Mouse (Mus musculus) limb, embryonic 10.5 days (tissue): ENCODE measurements around the gene Kcng1. TPM values are rescaled to one million over a fixed set of nuclear protein-coding genes. Genes with fewer than 3 reads are reported as not detected.

Experiments
- DNase-seq: peaks from one replicate; pipeline ENCODE4 v3.0.0-alpha.2; 2017; ENCODE audit warnings: low spot score
- H3K27ac ChIP-seq: fragments of 300-500 bp; sonication (generic); 2 replicates; pipeline ENCODE4 v1.5.1; 2016; ENCODE audit warnings: mild to moderate bottlenecking
- H3K27me3 ChIP-seq: fragments of 300-500 bp; sonication (generic); 2 replicates; pipeline ENCODE4 v1.6.1; 2016; ENCODE audit warnings: low read depth, mild to moderate bottlenecking; ENCODE audit not compliant: poor library complexity, severe bottlenecking
- H3K36me3 ChIP-seq: fragments of 300-500 bp; sonication (generic); 2 replicates; pipeline ENCODE4 v1.6.1; 2016; ENCODE audit warnings: mild to moderate bottlenecking, moderate library complexity
- H3K4me1 ChIP-seq: fragments of 300-500 bp; sonication (generic); 2 replicates; pipeline ENCODE4 v1.6.1; 2016
- H3K4me3 ChIP-seq: fragments of 300-500 bp; sonication (generic); 2 replicates; pipeline ENCODE4 v1.5.1; 2016; ENCODE audit warnings: mild to moderate bottlenecking, moderate library complexity
- H3K9me3 ChIP-seq: fragments of 300-500 bp; sonication (generic); replicated peaks from 2 replicates; pipeline ENCODE4 v1.6.1; 2016; ENCODE audit warnings: mild to moderate bottlenecking
- WGBS: fragments of 180-500 bp; shearing (Covaris S2); methylation state at CpG from one replicate; pipeline ENCODE4 v1.1.7; 2016; 5-methylcytosine and 5-hydroxymethylcytosine counted together
- polyA plus RNA-seq: library from polyadenylated mRNA; unstranded; fragments of >200 nt; fragmentation: Nextera tagmentation; extraction: Ambion mirVana; gene quantifications from 2 replicates; pipeline ENCODE4 v1.2.1, GENCODE M21; 2016

Gene Kcng1
- polyA plus RNA-seq, 1 experiment from 2014 or later = 1.4 TPM

- DNase-seq = no peak
- peaks cover 18% of the 10 kb centered on the region for H3K4me1 ChIP-seq
- H3K36me3 ChIP-seq = no peaks in the 10 kb centered on the region
- no peaks in the 10 kb centered on the region for H3K9me3 ChIP-seq
- 17% methylated on average over 7 of the region's 7 CpGs for WGBS
- H3K27me3 ChIP-seq = peaks cover 11% of the 10 kb centered on the region; the same call in 1 of the 2 replicates
- no peak overlapping the region for H3K27ac ChIP-seq
- no peak overlapping the region for H3K4me3 ChIP-seq
Observed at GRCm38 (mm10) chr2:168253822-168254221, 27.7 kb downstream of the Kcng1 start.

- peaks cover 11% of the 10 kb centered on the region; the same call in 1 of the 2 replicates for H3K27me3 ChIP-seq
- peak overlapping the region; percentile 75 for H3K27ac ChIP-seq
- H3K9me3 ChIP-seq = no peaks in the 10 kb centered on the region
- WGBS = 13% methylated on average over 16 of the region's 16 CpGs
- DNase-seq = peak; percentile 78
- H3K4me1 ChIP-seq = peaks cover 18% of the 10 kb centered on the region
- H3K4me3 ChIP-seq = peak overlapping the region; percentile 44
- no peaks in the 10 kb centered on the region for H3K36me3 ChIP-seq
Observed at GRCm38 (mm10) chr2:168252639-168253292, 28.8 kb downstream of the Kcng1 start.

- Histone ChIP-seq H3K36me3 (no peaks in the 10 kb centered on the region), H3K27ac (no peak overlapping the region), H3K4me3 (no peak overlapping the region), H3K27me3 (peaks cover 17% of the 10 kb centered on the region), H3K4me1 (peaks cover 18% of the 10 kb centered on the region), H3K9me3 (no peaks in the 10 kb centered on the region)
- WGBS = 21% methylated on average over 8 of the region's 8 CpGs
- DNase-seq = peak; percentile 90
Observed at GRCm38 (mm10) chr2:168250270-168250669, 31.3 kb downstream of the Kcng1 start.

- WGBS = 17% methylated on average over 2 of the region's 2 CpGs
- Histone ChIP-seq H3K27ac (no peak overlapping the region), H3K36me3 (no peaks in the 10 kb centered on the region), H3K9me3 (no peaks in the 10 kb centered on the region), H3K4me3 (no peak overlapping the region), H3K27me3 (peaks cover 22% of the 10 kb centered on the region), H3K4me1 (peaks cover 11% of the 10 kb centered on the region)
- DNase-seq = peak; percentile 47
Observed at GRCm38 (mm10) chr2:168248856-168249245, 32.7 kb downstream of the Kcng1 start.

- no peaks in the 10 kb centered on the region for H3K36me3 ChIP-seq
- H3K9me3 ChIP-seq = no peaks in the 10 kb centered on the region
- H3K4me3 ChIP-seq = no peak overlapping the region
- DNase-seq = no peak
- H3K27ac ChIP-seq = no peak overlapping the region
- H3K4me1 ChIP-seq = peaks cover 7% of the 10 kb centered on the region
- H3K27me3 ChIP-seq = peaks cover 22% of the 10 kb centered on the region
- WGBS = 81% methylated on average over 8 of the region's 8 CpGs
Observed at GRCm38 (mm10) chr2:168248167-168248855, 33.2 kb downstream of the Kcng1 start.

GRCm38 (mm10) chr2:168245571-168245970 lies 36.0 kb downstream of the Kcng1 start:
- WGBS = 37% methylated on average over 8 of the region's 8 CpGs
- H3K4me3 ChIP-seq = no peak overlapping the region

GRCm38 (mm10) chr2:168243278-168243677 lies 38.3 kb downstream of the Kcng1 start:
- Histone ChIP-seq H3K9me3 (no peaks in the 10 kb centered on the region), H3K27ac (no peak overlapping the region), H3K27me3 (peaks cover 11% of the 10 kb centered on the region; the same call in 1 of the 2 replicates), H3K4me1 (no peaks in the 10 kb centered on the region; the same call in 1 of the 2 replicates), H3K36me3 (no peaks in the 10 kb centered on the region), H3K4me3 (no peak overlapping the region)
- WGBS = 68% methylated on average over 4 of the region's 4 CpGs
- no peak for DNase-seq

More at GRCm38 (mm10) chr2:168245571-168245970, 36.0 kb downstream of the Kcng1 start:
- DNase-seq = no peak
- H3K36me3 ChIP-seq = no peaks in the 10 kb centered on the region
- peaks cover 11% of the 10 kb centered on the region; the same call in 1 of the 2 replicates for H3K27me3 ChIP-seq
- no peaks in the 10 kb centered on the region; the same call in 1 of the 2 replicates for H3K4me1 ChIP-seq
- H3K27ac ChIP-seq = no peak overlapping the region
- H3K9me3 ChIP-seq = no peaks in the 10 kb centered on the region

GRCm38 (mm10) chr2:168242841-168243240 lies 38.7 kb downstream of the Kcng1 start:
- Histone ChIP-seq H3K4me3 (no peak overlapping the region), H3K9me3 (no peaks in the 10 kb centered on the region), H3K4me1 (no peaks in the 10 kb centered on the region; the same call in 1 of the 2 replicates), H3K27me3 (peaks cover 11% of the 10 kb centered on the region; the same call in 1 of the 2 replicates), H3K27ac (no peak overlapping the region), H3K36me3 (no peaks in the 10 kb centered on the region)
- no peak for DNase-seq

- no peaks in the 10 kb centered on the region for H3K4me1 ChIP-seq
- H3K9me3 ChIP-seq = no peaks in the 10 kb centered on the region
- H3K36me3 ChIP-seq = peaks cover 17% of the 10 kb centered on the region
- no peaks in the 10 kb centered on the region for H3K27me3 ChIP-seq
- H3K27ac ChIP-seq = no peak overlapping the region
- DNase-seq = no peak
- 85% methylated on average over 4 of the region's 4 CpGs for WGBS
- no peak overlapping the region for H3K4me3 ChIP-seq
Observed at GRCm38 (mm10) chr2:168238335-168238734, 43.2 kb downstream of the Kcng1 start.

- Histone ChIP-seq H3K27ac (no peak overlapping the region), H3K4me3 (no peak overlapping the region), H3K36me3 (peaks cover 35% of the 10 kb centered on the region), H3K9me3 (no peaks in the 10 kb centered on the region), H3K27me3 (no peaks in the 10 kb centered on the region), H3K4me1 (peaks cover 29% of the 10 kb centered on the region)
- no peak for DNase-seq
- WGBS = 90% methylated on average over 5 of the region's 5 CpGs
Observed at GRCm38 (mm10) chr2:168233286-168233685, 48.2 kb downstream of the Kcng1 start.

GRCm38 (mm10) chr2:168231471-168231829 lies 50.1 kb downstream of the Kcng1 start:
- H3K27ac ChIP-seq = peak overlapping the region; percentile 97; the same call in 1 of the 2 replicates
- H3K36me3 ChIP-seq = peaks cover 47% of the 10 kb centered on the region
- peaks cover 33% of the 10 kb centered on the region for H3K4me1 ChIP-seq
- WGBS = 64% methylated on average over 33 of the region's 33 CpGs
- H3K27me3 ChIP-seq = no peaks in the 10 kb centered on the region
- H3K4me3 ChIP-seq = peak overlapping the region; percentile 100
- H3K9me3 ChIP-seq = no peaks in the 10 kb centered on the region
- DNase-seq = no peak

- 5% methylated on average over 105 of the region's 105 CpGs for WGBS
- Histone ChIP-seq H3K4me3 (peak overlapping the region; percentile 100), H3K27ac (peak overlapping the region; percentile 97), H3K36me3 (peaks cover 53% of the 10 kb centered on the region), H3K27me3 (no peaks in the 10 kb centered on the region), H3K4me1 (peaks cover 33% of the 10 kb centered on the region), H3K9me3 (no peaks in the 10 kb centered on the region)
- peak; percentile 44 for DNase-seq
Observed at GRCm38 (mm10) chr2:168230773-168231470, 50.6 kb downstream of the Kcng1 start.
